Mouse (Mus musculus): ENCODE measurements around the gene Klhl41. TPM values are rescaled to one million over a fixed set of nuclear protein-coding genes. Genes with fewer than 3 reads are reported as not detected.

The Klhl41 gene
- total RNA-seq, 2 experiments from 2014 or later, result not detected

GRCm38 (mm10) chr2:69679990-69680389 is 10.1 kb downstream of the Klhl41 start:
- ATAC-seq (replicated peaks; ENCODE audit: low FRiP score, low TSS enrichment, poor library complexity, severe bottlenecking), result peak; percentile 68; the same call in 1 of the 2 replicates

DNA sequence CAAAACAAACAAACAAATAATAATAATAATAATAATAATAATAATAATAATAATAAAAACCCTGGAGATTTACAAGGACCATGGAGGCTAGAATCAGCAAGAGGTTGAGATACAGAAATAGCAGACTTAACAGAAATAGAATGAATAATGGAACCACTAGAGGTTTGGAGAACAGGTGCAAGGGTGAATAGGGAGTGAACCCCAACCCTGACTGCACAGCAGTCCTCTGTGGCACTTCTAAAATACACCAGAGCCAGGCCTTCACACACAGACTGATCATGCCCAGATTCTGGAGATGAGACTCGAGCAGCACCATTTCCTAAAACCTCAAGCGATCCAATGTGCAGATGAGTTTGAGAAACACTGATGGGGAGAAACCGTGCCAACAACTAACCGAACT is 12.0 kb downstream of the Klhl41 start:
- no peak for ATAC-seq (replicated peaks; ENCODE audit: low FRiP score, low TSS enrichment, poor library complexity, severe bottlenecking)

GRCm38 (mm10) chr2:69683036-69683805 is 13.3 kb downstream of the Klhl41 start:
- no peak for ATAC-seq (replicated peaks; ENCODE audit: low FRiP score, low TSS enrichment, poor library complexity, severe bottlenecking)

- no peak for ATAC-seq (replicated peaks; ENCODE audit: low FRiP score, low TSS enrichment, poor library complexity, severe bottlenecking)
These were observed 14.6 kb downstream of the Klhl41 start for GRCm38 (mm10) chr2:69684488-69684887.

DNA sequence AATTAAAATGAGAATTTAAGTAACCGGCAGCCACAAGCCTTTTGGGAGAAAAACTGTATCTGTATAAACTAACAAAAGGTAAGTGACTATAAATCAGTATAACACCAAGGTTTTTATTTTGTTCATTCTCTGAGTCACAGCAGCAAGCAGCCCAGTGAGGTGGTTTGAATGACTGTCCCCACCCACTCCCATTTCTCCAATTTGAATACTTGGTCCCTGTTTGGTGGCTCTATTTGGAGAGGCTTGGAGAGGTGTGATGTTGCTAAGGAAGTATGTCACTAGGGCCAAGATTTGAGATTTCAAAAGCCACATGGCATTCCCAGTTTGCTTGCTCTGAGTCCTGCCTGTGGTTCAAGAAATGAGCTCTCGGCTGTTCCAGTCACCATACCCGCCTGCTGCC is 20.3 kb downstream of the Klhl41 start:
- no peak for ATAC-seq (replicated peaks; ENCODE audit: low FRiP score, low TSS enrichment, poor library complexity, severe bottlenecking)

DNA sequence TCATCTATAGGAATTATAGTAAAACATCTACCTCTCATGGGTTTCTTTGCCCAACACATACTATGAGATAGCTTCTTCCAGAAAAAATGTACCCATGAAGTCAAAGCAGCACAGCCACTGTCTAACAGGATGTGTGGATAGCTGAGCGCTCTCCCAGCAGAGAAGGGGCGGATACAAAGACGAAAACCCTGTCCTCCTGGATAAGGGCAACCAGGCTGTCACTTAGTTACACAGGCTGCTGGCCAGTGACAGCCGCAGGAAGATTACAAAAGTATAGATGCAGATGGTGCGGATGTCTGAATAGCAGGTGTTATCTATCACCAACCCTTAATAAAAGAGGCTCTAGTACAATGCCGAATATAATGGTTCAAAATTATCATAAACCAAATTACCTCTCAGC is 20.9 kb downstream of the Klhl41 start:
- no peak for ATAC-seq (replicated peaks; ENCODE audit: low FRiP score, low TSS enrichment, poor library complexity, severe bottlenecking)

- 0 out of 2 replicates have a peak, but pooled peaks have one; percentile 37 for ATAC-seq (replicated peaks; ENCODE audit: low FRiP score, low TSS enrichment, poor library complexity, severe bottlenecking)
These were observed 23.6 kb downstream of the Klhl41 start for GRCm38 (mm10) chr2:69693501-69693900.

GRCm38 (mm10) chr2:69700446-69700845 is 30.5 kb downstream of the Klhl41 start:
- ATAC-seq (replicated peaks; ENCODE audit: low FRiP score, low TSS enrichment, poor library complexity, severe bottlenecking), result no peak

GRCm38 (mm10) chr2:69712171-69712570 is 42.3 kb downstream of the Klhl41 start:
- ATAC-seq (replicated peaks; ENCODE audit: low FRiP score, low TSS enrichment, poor library complexity, severe bottlenecking), result no peak

- ATAC-seq (replicated peaks; ENCODE audit: low FRiP score, low TSS enrichment, poor library complexity, severe bottlenecking), result peak; percentile 100
These were observed 43.2 kb downstream of the Klhl41 start, which contains the start of gene Fastkd1 for GRCm38 (mm10) chr2:69712981-69713625. Gene Fastkd1, minus strand, starts transcription at chr2:69713516.

DNA sequence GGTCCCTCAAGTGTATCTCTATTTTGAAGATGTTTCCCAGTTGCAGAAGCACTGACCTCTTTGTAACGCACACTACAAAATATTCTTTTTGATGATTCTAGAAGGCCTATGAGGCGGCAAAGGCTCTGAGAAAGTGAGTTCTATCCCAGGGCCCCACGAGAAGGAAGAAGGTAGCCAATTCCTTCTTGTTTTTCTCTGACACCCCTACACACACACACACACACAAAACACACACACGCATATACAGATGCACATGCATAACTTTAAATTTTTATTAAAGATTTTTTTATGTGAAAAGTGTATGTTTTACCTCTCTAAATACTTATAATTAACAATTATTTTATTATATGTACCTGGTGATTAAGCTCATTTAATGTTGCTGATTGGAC is 43.7 kb downstream of the Klhl41 start:
- no peak for ATAC-seq (replicated peaks; ENCODE audit: low FRiP score, low TSS enrichment, poor library complexity, severe bottlenecking)

- no peak for ATAC-seq (replicated peaks; ENCODE audit: low FRiP score, low TSS enrichment, poor library complexity, severe bottlenecking)
These were observed 44.2 kb downstream of the Klhl41 start for GRCm38 (mm10) chr2:69714126-69714525.

GRCm38 (mm10) chr2:69716483-69716882 is 46.6 kb downstream of the Klhl41 start:
- no peak for ATAC-seq (replicated peaks; ENCODE audit: low FRiP score, low TSS enrichment, poor library complexity, severe bottlenecking)

DNA sequence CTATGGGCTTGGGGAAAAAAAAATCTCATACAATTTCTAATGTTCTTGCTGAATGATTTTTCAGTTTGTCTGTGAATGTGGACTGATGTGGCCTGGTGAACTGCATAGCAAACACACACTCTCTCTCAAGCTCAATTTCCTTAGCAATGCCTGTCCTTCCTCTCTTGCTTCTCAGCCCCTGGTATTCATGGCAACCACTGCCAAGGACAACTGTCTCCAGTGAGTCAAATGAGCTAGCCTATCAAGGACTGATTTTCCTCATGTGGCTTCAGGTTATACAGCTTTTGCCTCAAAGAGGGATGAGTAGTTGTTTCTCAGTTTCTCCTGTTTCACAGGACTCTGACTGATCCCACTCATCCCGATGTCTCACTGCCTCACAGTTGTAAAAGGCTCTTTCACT is 49.2 kb downstream of the Klhl41 start:
- no peak for ATAC-seq (replicated peaks; ENCODE audit: low FRiP score, low TSS enrichment, poor library complexity, severe bottlenecking)

- ATAC-seq (replicated peaks; ENCODE audit: low FRiP score, low TSS enrichment, poor library complexity, severe bottlenecking), result peak; percentile 7; the same call in 1 of the 2 replicates
These were observed 52.3 kb downstream of the Klhl41 start, which contains the start of gene Ppig for GRCm38 (mm10) chr2:69722273-69722649. Gene Ppig, plus strand, starts transcription at chr2:69722545.

- peak; percentile 86 for ATAC-seq (replicated peaks; ENCODE audit: low FRiP score, low TSS enrichment, poor library complexity, severe bottlenecking)
These were observed 53.0 kb downstream of the Klhl41 start for GRCm38 (mm10) chr2:69722650-69723518.

GRCm38 (mm10) chr2:69723519-69723825 is 53.6 kb downstream of the Klhl41 start:
- peak; percentile 38 for ATAC-seq (replicated peaks; ENCODE audit: low FRiP score, low TSS enrichment, poor library complexity, severe bottlenecking)
